Mouse (Mus musculus): ENCODE results near the gene Limk1.

Gene Limk1

GRCm38 (mm10) chr5:134688086-134688717, at the start of gene Limk1:
Limk1 (minus strand) TSS chr5:134688598.
- no peak for DNase-seq (ENCODE audit: low spot score in 2 of 2)

DNA sequence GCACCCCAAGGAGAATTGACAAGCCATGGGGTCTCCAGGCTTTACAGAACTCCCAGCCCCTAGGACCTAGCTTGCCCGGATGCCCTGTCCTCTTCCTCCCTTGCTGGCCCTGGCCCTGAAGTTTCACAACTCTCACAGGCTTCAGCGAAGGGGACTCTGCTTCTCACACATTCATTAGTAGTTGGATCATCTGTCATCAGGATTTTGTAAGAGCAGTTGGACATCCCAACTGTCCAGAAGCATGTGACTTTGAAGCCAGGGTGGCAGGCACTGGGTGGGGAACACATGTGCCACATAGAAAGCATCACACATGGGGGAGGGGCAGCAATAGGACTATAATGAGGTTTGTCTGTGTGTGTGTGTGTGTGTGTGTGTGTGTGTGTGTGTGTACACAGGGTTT, 46.5 kb upstream of the Limk1 start:
- no peak for DNase-seq (ENCODE audit: low spot score in 2 of 2)

GRCm38 (mm10) chr5:134734072-134734471, 45.7 kb upstream of the Limk1 start:
- DNase-seq (ENCODE audit: low spot score in 2 of 2), result no peak

DNA sequence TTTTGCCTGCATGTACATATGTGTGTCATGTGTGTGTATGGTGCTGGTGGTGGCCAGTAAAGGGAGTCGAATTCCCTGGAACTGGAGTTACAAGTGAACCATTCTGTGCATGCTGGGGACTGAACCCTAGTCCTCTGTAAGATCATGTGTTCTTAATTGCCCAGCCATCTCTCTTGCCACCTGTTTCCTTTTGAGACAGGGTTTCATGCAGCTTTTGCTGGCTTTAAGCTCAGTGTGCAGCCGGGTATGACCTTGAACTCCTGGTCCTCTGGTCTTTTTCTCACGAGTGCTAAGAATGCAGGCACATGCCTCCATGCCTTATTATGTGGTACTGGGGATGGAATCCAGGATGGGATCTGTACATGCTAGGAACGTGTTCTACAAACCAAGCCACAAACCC, 44.8 kb upstream of the Limk1 start:
- no peak for DNase-seq (ENCODE audit: low spot score in 2 of 2)

DNA sequence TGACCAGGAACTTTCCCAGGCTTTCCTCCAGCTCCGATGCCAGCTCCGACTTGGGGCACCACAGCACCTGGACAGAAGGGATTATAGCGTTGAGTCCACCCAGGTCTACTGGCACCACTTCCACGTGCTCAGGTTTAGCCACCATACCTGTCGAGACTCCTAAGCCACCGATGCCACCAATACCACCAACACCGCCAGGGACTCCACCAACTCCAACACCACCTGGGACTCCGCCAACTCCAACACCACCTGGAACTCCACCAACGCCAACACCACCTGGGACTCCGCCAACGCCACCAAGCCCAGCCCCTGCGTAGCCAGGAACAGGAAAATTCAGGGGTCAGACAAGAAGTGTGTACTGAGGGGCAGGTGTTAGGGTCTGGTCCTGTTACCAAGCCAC, 40.7 kb upstream of the Limk1 start:
- no peak for DNase-seq (ENCODE audit: low spot score in 2 of 2)

DNA sequence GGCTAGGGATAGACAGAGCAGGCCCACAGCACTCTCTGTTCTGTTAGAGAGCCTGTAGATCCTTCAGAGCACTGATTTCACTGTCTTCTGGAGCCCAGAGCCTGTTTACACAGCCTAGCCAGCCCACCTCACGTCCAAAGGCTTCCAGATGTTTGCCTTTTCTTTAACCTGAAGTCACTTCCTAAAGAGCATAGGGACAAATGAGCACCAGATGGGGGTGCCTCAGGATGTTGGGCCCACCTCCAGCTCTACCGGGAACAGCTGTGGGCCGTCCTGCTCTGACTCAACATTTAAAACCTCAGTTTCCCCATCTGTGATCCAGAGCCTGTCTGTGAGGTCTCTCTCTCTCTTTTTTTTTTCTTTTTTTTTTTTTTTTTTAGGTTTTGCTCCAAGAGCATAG, 40.1 kb upstream of the Limk1 start:
- DNase-seq (ENCODE audit: low spot score in 2 of 2), result no peak

- no peak for DNase-seq (ENCODE audit: low spot score in 2 of 2)
Observed at GRCm38 (mm10) chr5:134727001-134727639, 38.7 kb upstream of the Limk1 start.

DNA sequence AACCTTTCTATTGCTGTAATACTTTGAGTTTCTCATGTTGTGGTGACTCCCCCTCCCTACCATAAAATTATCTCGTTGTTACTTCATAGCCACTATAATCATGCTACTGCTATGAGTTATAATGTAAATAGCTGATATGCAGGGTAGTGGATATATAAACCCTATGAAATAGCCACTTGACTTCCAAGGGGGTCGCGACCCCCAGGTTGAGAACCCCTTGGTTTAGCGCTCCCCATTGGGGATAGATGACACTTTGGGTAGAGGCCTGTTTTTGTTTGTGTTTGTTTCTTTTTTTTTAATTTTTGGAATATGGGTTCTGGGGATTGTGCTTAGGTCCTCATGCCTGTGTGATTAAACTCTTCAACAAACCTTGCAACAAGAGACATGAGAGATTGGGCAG, 36.9 kb upstream of the Limk1 start:
- no peak for DNase-seq (ENCODE audit: low spot score in 2 of 2)

- no peak for DNase-seq (ENCODE audit: low spot score in 2 of 2)
Observed at GRCm38 (mm10) chr5:134720058-134720457, 31.7 kb upstream of the Limk1 start.

DNA sequence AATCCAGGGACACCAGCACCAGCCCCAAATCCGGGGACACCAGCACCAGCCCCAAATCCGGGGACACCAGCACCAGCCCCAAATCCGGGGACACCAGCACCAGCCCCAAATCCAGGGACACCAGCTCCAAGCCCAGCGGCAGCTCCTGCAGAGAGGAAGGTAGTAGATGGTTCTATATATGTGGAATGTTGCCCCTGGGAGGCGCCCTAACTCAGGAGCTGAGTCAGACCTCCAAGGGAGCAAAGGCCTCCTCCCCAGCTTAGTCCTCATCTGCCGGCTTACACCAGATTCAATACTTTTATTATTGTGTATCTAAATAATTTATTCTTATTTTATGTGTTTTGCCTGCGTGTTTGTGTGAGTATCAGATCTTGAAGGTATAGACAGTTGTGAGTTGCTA, 22.7 kb upstream of the Limk1 start:
- DNase-seq (ENCODE audit: low spot score in 2 of 2), result no peak

DNA sequence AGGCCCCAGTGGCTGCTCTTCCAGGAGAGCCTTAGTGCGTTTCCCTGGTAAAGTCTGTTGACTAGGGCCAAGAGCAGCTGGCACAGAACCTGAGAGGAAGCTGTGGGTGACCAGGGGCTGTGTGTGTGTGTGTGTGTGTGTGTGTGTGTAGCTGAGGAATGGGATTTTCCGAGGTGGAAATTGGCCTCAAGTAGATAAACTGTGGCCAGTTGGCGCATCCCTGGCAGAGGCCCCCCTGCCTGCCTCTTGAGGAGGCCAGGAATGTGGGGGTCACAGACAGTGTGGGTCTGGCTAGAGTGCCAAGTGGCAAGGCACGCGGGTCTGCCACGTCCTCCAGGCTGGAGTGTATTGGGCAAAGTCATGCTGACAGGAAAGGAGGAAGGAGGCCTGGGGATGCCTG, 20.9 kb upstream of the Limk1 start:
- DNase-seq (ENCODE audit: low spot score in 2 of 2), result no peak

- DNase-seq (ENCODE audit: low spot score in 2 of 2), result peak; percentile 55 to 69
Observed at GRCm38 (mm10) chr5:134704157-134704556, 15.8 kb upstream of the Limk1 start.

DNA sequence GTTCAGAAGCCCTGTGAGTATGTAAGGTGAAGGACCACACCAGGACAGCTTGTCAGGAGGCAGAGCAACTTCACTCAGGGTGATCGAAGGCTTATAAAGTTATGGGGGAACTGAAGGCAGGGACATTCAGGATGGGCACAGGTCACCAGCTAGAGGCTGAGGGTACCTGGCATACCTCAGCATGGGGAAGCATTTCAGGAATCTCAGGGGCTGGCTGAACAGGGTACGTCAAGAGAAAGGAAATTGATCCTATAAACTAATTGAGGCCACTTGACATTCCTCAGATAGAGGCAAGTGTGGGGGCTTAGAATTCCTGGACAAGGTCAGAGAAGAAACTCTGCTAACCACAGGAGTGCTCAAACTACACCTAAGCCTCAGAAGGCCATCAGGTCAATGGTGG, 7.1 kb upstream of the Limk1 start:
- no peak for DNase-seq (ENCODE audit: low spot score in 2 of 2)

DNA sequence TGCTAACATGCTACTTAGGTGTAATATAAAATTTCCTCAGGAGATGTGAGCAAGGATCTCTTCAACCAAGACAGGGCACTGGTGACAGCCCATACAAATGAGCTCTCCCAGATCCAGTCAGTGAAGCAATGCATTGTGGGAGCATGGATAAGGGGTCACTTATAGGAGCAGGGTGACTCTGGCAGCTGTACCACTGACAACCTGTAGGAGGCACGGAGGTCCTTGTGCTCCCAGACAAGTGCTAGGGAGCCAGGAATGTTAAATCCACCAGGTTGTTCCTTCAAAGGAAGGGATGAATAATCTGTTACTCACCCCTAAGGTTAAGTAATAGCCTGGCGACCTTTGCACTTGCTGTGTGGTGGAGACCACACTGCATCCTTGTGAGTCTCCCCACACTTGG, 6.7 kb upstream of the Limk1 start:
- DNase-seq (ENCODE audit: low spot score in 2 of 2), result no peak

- no peak for DNase-seq (ENCODE audit: low spot score in 2 of 2)
Observed at GRCm38 (mm10) chr5:134692704-134693103, 4.3 kb upstream of the Limk1 start.

GRCm38 (mm10) chr5:134688718-134689284, 403 bp upstream of the Limk1 start:
- DNase-seq (ENCODE audit: low spot score in 2 of 2), result peak; percentile 97 to 98

DNA sequence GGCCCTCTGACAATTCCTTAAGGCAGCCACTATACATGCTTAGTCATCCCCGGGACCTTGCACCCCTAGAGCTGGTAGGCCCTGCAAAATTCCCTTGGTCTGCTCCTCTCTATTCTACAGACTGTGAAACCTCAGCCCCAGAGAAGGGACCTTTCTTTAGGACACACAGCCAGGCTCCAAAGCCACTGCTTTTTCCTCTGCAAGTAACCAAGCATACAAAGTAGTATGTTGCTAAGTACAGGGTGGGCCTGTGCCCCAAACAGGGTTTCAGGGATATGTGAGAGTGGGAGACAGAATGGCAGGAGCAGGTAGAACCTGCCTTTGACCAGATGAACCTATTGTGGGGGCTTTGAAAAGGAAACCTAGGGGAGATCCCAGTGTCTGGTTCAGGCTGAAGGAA, 1.2 kb downstream of the Limk1 start:
- no peak for DNase-seq (ENCODE audit: low spot score in 2 of 2)

DNA sequence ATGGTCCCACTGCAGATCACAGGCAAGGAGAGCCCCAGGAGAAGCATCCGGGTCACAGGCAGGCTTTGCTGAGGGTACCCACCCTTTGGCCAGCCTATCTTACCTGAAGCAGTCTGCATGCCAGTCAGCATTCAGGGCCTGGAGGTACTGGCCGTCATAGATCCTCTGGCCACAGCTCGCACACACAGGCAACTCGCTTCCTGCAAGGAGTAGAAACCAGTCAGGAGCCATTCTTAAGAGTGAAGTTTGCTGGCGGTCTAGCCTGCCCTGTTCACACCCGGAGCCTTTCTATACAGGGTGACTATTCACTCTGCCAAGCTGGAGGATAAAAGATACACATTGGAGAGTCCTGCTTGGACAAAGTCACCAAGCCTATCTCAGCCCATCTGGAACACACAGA, 1.9 kb downstream of the Limk1 start:
- DNase-seq (ENCODE audit: low spot score in 2 of 2), result no peak

DNA sequence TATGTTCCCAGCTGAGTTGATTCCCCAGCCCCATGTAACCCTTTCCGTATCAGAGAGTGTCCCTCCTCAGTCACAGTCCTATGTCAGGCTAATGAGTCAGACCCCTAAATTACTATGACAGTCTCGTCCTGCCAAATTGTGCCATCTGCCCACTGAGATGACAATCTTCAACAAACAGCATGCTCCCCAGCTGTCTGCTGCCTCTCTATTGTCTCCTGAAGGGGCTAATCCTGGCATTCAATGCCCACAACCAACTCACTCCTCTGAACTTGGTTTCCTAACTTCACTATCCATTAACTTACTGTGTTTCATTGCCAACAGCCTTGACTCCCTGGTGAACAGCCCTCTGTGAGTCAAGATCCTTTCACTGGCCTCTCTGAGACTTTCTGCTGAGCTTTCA, 4.0 kb downstream of the Limk1 start:
- no peak for DNase-seq (ENCODE audit: low spot score in 2 of 2)

DNA sequence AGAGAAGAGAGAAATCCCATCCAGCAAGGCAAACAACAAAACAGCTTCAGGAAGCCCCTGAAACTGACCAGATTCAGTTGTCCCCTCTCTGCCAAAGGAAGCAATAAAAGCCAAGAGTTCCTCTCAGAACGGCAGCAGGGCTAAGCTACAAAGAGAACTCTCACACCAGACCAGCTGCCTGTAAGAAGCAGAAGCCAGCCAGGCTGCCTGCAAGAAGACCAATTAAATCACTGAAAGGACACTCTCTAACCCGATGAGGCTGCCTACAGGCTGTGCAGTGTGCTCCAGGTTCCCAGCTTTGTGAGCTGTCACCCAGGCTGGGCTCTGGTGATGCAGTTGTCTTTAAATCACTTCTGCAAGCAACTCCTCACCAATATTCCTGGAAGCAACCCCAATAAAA, 4.6 kb downstream of the Limk1 start:
- no peak for DNase-seq (ENCODE audit: low spot score in 2 of 2)

- DNase-seq (ENCODE audit: low spot score in 2 of 2), result no peak
Observed at GRCm38 (mm10) chr5:134680238-134680637, 8.2 kb downstream of the Limk1 start.

DNA sequence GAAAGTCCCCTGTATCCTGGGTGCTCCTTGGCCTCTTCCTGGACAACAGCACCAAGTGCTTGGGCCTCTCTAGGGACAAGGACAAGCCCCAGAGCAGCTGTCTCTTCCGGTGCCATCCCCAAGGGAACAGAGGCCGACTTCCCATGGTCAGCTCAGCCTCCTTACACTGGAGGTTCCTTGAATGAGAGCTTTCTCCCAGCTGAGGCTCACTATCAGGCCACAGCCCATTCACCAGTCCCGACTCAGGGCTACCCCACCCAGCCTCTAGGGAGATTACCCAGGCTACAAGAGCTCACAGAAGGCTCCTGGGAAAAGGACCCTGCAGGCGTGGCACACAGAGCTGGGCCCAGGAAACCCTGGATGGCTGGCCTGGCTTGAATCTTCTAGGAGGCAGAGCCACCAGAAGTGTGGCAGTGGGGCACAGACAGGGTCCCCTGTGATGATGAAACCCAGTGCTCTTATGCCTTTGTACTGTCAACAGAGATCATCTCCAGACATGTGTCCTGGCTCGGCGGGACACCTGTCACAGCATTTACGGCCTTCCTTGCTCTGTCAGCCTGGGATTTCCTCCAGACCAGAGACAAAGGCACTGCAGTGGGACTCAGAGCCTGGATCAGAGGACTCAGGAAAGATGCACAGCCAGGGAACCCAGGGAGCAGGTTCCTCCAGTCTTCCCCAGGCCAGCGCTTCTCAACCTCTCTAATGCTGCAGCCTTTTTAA, 9.4 kb downstream of the Limk1 start:
- no peak for DNase-seq (ENCODE audit: low spot score in 2 of 2)

DNA sequence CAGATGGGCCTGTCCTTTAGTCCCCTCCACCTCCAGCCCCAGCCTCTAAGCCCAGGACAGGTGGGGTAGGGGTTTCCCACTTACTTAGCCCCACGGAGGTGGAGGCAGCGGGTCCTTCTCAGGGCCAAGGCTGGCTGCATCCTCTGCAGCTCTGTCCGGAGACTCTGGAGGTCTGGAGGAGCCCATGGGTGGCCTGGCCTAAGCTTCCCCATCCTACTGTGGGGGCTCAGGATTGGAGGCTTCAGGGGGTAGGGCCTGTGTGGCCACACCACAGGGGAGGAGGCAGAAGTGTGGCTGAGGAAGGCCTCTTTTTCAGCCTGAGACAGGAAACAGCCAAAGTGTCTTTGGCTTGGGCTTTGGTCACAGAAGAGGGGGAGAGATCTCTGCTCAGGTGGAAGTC, 10.4 kb downstream of the Limk1 start:
- no peak for DNase-seq (ENCODE audit: low spot score in 2 of 2)
